Mouse (Mus musculus) heart, embryonic 12.5 days (tissue): ENCODE data around the gene Tpcn2. TPM values are rescaled to one million over a fixed set of nuclear protein-coding genes. Genes with fewer than 3 reads are reported as not detected.
A peak's percentile ranks its signal among the peaks of the same experiment; 100 is the strongest.

Source experiments
- ATAC-seq: fragments of 200-750 bp; cut with Nextera tagmentation; 2 replicates; pipeline ENCODE4 v1.8.0; 2017; ENCODE audit warnings: moderate TSS enrichment, moderate library complexity; ENCODE audit not compliant: insufficient number of reproducible peaks, low FRiP score
- H3K27ac ChIP-seq: fragments of 300-500 bp; sonication (generic); 2 replicates; pipeline ENCODE4 v1.5.1; 2016; ENCODE audit warnings: mild to moderate bottlenecking, moderate library complexity; ENCODE audit not compliant: poor library complexity, severe bottlenecking
- H3K27me3 ChIP-seq: fragments of 300-500 bp; sonication (generic); replicated peaks from 2 replicates; pipeline ENCODE4 v1.6.1; 2016; ENCODE audit warnings: mild to moderate bottlenecking, moderate library complexity
- H3K36me3 ChIP-seq: fragments of 300-500 bp; sonication (generic); 2 replicates; pipeline ENCODE4 v1.6.1; 2016; ENCODE audit warnings: mild to moderate bottlenecking, moderate library complexity
- H3K4me1 ChIP-seq: fragments of 300-500 bp; sonication (generic); replicated peaks from 2 replicates; pipeline ENCODE4 v1.6.1; 2016; ENCODE audit warnings: mild to moderate bottlenecking
- H3K4me2 ChIP-seq: fragments of 300-500 bp; sonication (generic); 2 replicates; pipeline ENCODE4 v1.6.1; 2016; ENCODE audit warnings: mild to moderate bottlenecking, moderate library complexity
- H3K4me3 ChIP-seq: fragments of 300-500 bp; sonication (generic); 2 replicates; pipeline ENCODE4 v1.5.1; 2016; ENCODE audit warnings: mild to moderate bottlenecking
- H3K9ac ChIP-seq: fragments of 300-500 bp; sonication (generic); 2 replicates; pipeline ENCODE4 v1.6.1; 2016; ENCODE audit warnings: mild to moderate bottlenecking, moderate library complexity
- H3K9me3 ChIP-seq: fragments of 300-500 bp; sonication (generic); replicated peaks from 2 replicates; pipeline ENCODE4 v1.6.1; 2016; ENCODE audit warnings: mild to moderate bottlenecking, moderate library complexity
- WGBS: fragments of 180-500 bp; shearing (Covaris S2); methylation state at CpG from one replicate; pipeline ENCODE4 v1.1.7; 2016; 5-methylcytosine and 5-hydroxymethylcytosine counted together
- polyA plus RNA-seq: library from polyadenylated mRNA; unstranded; fragments of >200 nt; fragmentation: Nextera tagmentation; extraction: Ambion mirVana; gene quantifications from 2 replicates; pipeline ENCODE4 v1.2.1, GENCODE M21; 2016

Tpcn2 gene
- polyA plus RNA-seq, 1 experiment from 2014 or later = 7.3 TPM

- H3K27ac ChIP-seq = peak overlapping the region; percentile 47; the same call in 1 of the 2 replicates
- 67% methylated on average over 1 of the region's 1 CpGs for WGBS
Measured at GRCm38 (mm10) chr7:145216591-145216990, 67.2 kb downstream of the Tpcn2 start.

GRCm38 (mm10) chr7:145215476-145215875 is 68.3 kb downstream of the Tpcn2 start:
- H3K4me2 ChIP-seq = no peak overlapping the region
- H3K27ac ChIP-seq = no peak overlapping the region
- H3K4me1 ChIP-seq = peaks cover 56% of the 10 kb centered on the region
- H3K4me3 ChIP-seq = no peak overlapping the region
- no peak overlapping the region for H3K9ac ChIP-seq
- no peak for ATAC-seq
- H3K9me3 ChIP-seq = no peaks in the 10 kb centered on the region
- WGBS = 66% methylated on average over 4 of the region's 4 CpGs
- no peaks in the 10 kb centered on the region for H3K27me3 ChIP-seq
- H3K36me3 ChIP-seq = no peaks in the 10 kb centered on the region

More at GRCm38 (mm10) chr7:145216591-145216990, 67.2 kb downstream of the Tpcn2 start:
- no peaks in the 10 kb centered on the region for H3K9me3 ChIP-seq
- no peaks in the 10 kb centered on the region for H3K36me3 ChIP-seq
- H3K4me2 ChIP-seq = no peak overlapping the region
- H3K4me1 ChIP-seq = peaks cover 55% of the 10 kb centered on the region
- ATAC-seq = no peak; the same call in 1 of the 2 replicates
- H3K4me3 ChIP-seq = no peak overlapping the region
- H3K9ac ChIP-seq = no peak overlapping the region
- no peaks in the 10 kb centered on the region for H3K27me3 ChIP-seq

GRCm38 (mm10) chr7:145211680-145212659 is 71.8 kb downstream of the Tpcn2 start:
- no peak overlapping the region for H3K4me3 ChIP-seq
- no peaks in the 10 kb centered on the region for H3K9me3 ChIP-seq
- H3K9ac ChIP-seq = peak overlapping the region; percentile 11; the same call in 1 of the 2 replicates
- no peaks in the 10 kb centered on the region for H3K36me3 ChIP-seq
- ATAC-seq = peak; percentile 18; the same call in 1 of the 2 replicates
- H3K27me3 ChIP-seq = no peaks in the 10 kb centered on the region
- no peak overlapping the region for H3K4me2 ChIP-seq
- peaks cover 49% of the 10 kb centered on the region for H3K4me1 ChIP-seq
- 26% methylated on average over 14 of the region's 14 CpGs for whole genome bisulfite sequencing
- H3K27ac ChIP-seq = peak overlapping the region; percentile 47

- H3K27me3 ChIP-seq = no peaks in the 10 kb centered on the region
- no peak overlapping the region for H3K4me2 ChIP-seq
- peaks cover 50% of the 10 kb centered on the region for H3K4me1 ChIP-seq
- 79% methylated on average over 4 of the region's 4 CpGs for WGBS
- no peak overlapping the region for H3K9ac ChIP-seq
- H3K9me3 ChIP-seq = no peaks in the 10 kb centered on the region
- no peaks in the 10 kb centered on the region for H3K36me3 ChIP-seq
- ATAC-seq = no peak
- H3K4me3 ChIP-seq = no peak overlapping the region
- no peak overlapping the region for H3K27ac ChIP-seq
Measured at GRCm38 (mm10) chr7:145210477-145211070, 73.2 kb downstream of the Tpcn2 start.

GRCm38 (mm10) chr7:145208006-145208405 is 75.8 kb downstream of the Tpcn2 start, which contains the start of gene 1810010D01Rik:
TSS of gene 1810010D01Rik (minus strand) at chr7:145208119.
- Histone ChIP-seq H3K27ac (peak within 1 kb of the TSS; percentile 95), H3K9me3 (no peaks in the 10 kb centered on the region), H3K36me3 (no peaks in the 10 kb centered on the region), H3K4me3 (no peak within 1 kb of the TSS), H3K4me2 (no peak within 1 kb of the TSS), H3K4me1 (peaks cover 44% of the 10 kb centered on the region), H3K27me3 (no peaks in the 10 kb centered on the region), H3K9ac (peak within 1 kb of the TSS; percentile 69; the same call in 1 of the 2 replicates)
- no peak for ATAC-seq
- WGBS = 80% methylated on average over 4 of the region's 4 CpGs

- Histone ChIP-seq H3K4me3 (no peak overlapping the region), H3K4me2 (peak overlapping the region; percentile 59), H3K4me1 (peaks cover 32% of the 10 kb centered on the region), H3K9ac (peak overlapping the region; percentile 69), H3K27me3 (no peaks in the 10 kb centered on the region), H3K27ac (peak overlapping the region; percentile 95), H3K9me3 (no peaks in the 10 kb centered on the region), H3K36me3 (no peaks in the 10 kb centered on the region)
- no peak for ATAC-seq
- 68% methylated on average over 6 of the region's 6 CpGs for WGBS
Measured at GRCm38 (mm10) chr7:145206801-145207200, 77.0 kb downstream of the Tpcn2 start.

- Histone ChIP-seq H3K27ac (peak overlapping the region; percentile 95), H3K36me3 (no peaks in the 10 kb centered on the region), H3K9me3 (peaks cover 4% of the 10 kb centered on the region; the same call in 1 of the 2 replicates), H3K9ac (peak overlapping the region; percentile 69), H3K4me2 (peak overlapping the region; percentile 59), H3K4me3 (peak overlapping the region; percentile 15), H3K27me3 (no peaks in the 10 kb centered on the region), H3K4me1 (peaks cover 27% of the 10 kb centered on the region)
- 1% methylated on average over 34 of the region's 34 CpGs for WGBS
- ATAC-seq = peak; percentile 85
Measured at GRCm38 (mm10) chr7:145206056-145206610, 77.7 kb downstream of the Tpcn2 start.

- no peak for ATAC-seq
- no peak overlapping the region for H3K4me3 ChIP-seq
Measured at GRCm38 (mm10) chr7:145205363-145205902, 78.4 kb downstream of the Tpcn2 start.

GRCm38 (mm10) chr7:145199711-145200110 is 84.1 kb downstream of the Tpcn2 start:
- no peaks in the 10 kb centered on the region for H3K36me3 ChIP-seq
- no peaks in the 10 kb centered on the region for H3K27me3 ChIP-seq
- 0 out of 2 replicates have a peak overlapping the region, but pooled peaks have one; percentile 18 for H3K9ac ChIP-seq
- 59% methylated on average over 2 of the region's 2 CpGs for WGBS
- no peak for ATAC-seq
- H3K4me3 ChIP-seq = no peak overlapping the region
- no peak overlapping the region for H3K4me2 ChIP-seq
- H3K27ac ChIP-seq = peak overlapping the region; percentile 95; the same call in 1 of the 2 replicates
- H3K4me1 ChIP-seq = peaks cover 51% of the 10 kb centered on the region
- H3K9me3 ChIP-seq = peaks cover 6% of the 10 kb centered on the region; the same call in 1 of the 2 replicates

More at GRCm38 (mm10) chr7:145205363-145205902, 78.4 kb downstream of the Tpcn2 start:
- Histone ChIP-seq H3K9ac (peak overlapping the region; percentile 69), H3K9me3 (peaks cover 6% of the 10 kb centered on the region; the same call in 1 of the 2 replicates), H3K4me2 (0 out of 2 replicates have a peak overlapping the region, but pooled peaks have one; percentile 59), H3K4me1 (peaks cover 22% of the 10 kb centered on the region), H3K27me3 (no peaks in the 10 kb centered on the region), H3K27ac (peak overlapping the region; percentile 95), H3K36me3 (no peaks in the 10 kb centered on the region)
- WGBS = 86% methylated on average over 4 of the region's 4 CpGs

GRCm38 (mm10) chr7:145198223-145198714 is 85.5 kb downstream of the Tpcn2 start:
- ATAC-seq = peak; percentile 65
- WGBS = 25% methylated on average over 4 of the region's 4 CpGs
- Histone ChIP-seq H3K4me3 (no peak overlapping the region), H3K9ac (peak overlapping the region; percentile 42; the same call in 1 of the 2 replicates), H3K4me1 (peaks cover 63% of the 10 kb centered on the region), H3K27me3 (no peaks in the 10 kb centered on the region), H3K27ac (peak overlapping the region; percentile 95), H3K4me2 (peak overlapping the region; percentile 25; the same call in 1 of the 2 replicates), H3K9me3 (peaks cover 6% of the 10 kb centered on the region; the same call in 1 of the 2 replicates), H3K36me3 (no peaks in the 10 kb centered on the region)
